Mouse (Mus musculus): ENCODE results near the gene Uba6.

Gene Uba6

DNA sequence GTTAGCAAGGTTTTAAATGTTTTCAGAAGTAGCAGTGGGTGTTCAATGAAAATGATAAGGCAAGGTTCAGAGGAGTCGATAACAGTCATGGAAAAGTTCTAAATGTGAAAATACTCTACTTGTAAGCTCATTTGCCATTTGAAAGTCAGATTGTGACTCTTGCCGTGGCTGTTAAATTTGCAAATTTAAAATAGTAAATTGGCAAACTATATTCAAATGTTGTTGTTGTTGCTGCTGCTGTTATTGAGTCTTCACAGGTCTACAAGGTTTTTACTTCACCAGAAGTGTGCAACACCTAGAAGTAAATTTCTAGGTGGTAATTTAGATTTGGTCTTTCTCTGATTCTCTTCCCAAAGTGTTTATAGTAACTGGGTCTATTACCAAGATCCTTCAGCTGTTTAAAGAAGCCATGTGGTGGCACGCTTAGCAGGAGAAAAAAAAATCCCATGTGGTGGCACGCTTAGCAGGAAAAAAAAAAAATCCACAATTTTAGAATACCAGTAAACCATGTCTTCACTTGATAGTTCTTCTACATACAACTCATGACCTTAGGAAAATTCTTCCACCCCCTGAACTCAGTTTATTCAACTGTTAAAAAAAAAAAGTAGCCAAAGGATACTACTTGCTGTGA, 99.7 kb downstream of the Uba6 start:
- DNase-seq (ENCODE audit: low spot score) = no peak

DNA sequence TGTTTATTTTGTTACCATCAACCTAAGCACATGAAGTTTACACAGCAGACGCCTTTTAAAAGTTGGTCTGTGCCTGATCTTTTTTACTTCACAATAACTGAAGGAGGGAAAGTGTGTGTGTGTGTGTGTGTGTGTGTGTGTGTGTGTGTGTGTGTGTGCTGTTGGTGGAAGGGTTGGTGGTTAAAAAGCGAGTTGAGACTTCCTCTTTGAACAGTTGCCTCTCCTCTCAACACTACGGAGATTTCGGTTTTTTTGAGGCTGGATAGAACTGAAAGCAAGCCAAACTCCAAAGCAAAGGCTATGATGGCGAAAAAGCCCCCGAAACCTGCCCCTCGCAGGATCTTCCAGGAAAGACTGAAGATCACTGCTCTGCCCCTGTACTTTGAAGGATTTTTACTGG, 101.1 kb downstream of the Uba6 start, which contains the start of gene Stap1:
Gene Stap1, plus strand, starts transcription at position 209 of the 400 bp plus-strand sequence.
- DNase-seq (ENCODE audit: low spot score) = no peak

- DNase-seq (ENCODE audit: low spot score) = no peak
These were observed 103.5 kb downstream of the Uba6 start for GRCm38 (mm10) chr5:86069121-86069520.

DNA sequence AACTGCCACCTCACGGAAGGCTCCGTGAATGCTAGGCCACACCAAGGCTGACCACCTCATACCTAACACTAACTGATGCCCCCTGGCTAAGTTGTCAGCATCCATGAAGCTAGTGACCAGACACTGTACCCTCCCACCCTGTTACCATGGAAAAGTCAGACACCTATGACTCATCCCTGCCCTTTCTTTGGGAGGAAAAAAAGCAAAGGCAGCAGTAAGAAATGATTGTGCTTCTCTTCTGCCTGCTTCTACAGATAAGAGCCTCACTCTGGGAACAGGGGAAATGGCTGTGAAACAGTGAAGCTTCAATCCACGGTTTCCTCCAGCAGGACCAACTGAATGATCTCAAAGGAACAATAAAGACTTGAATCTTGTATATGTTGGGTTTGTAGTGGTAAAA, 104.2 kb downstream of the Uba6 start:
- DNase-seq (ENCODE audit: low spot score) = peak; percentile 49

GRCm38 (mm10) chr5:86066551-86066929, 106.1 kb downstream of the Uba6 start:
- DNase-seq (ENCODE audit: low spot score) = peak; percentile 91

GRCm38 (mm10) chr5:86065876-86066550, 106.6 kb downstream of the Uba6 start:
- peak; percentile 58 for DNase-seq (ENCODE audit: low spot score)

DNA sequence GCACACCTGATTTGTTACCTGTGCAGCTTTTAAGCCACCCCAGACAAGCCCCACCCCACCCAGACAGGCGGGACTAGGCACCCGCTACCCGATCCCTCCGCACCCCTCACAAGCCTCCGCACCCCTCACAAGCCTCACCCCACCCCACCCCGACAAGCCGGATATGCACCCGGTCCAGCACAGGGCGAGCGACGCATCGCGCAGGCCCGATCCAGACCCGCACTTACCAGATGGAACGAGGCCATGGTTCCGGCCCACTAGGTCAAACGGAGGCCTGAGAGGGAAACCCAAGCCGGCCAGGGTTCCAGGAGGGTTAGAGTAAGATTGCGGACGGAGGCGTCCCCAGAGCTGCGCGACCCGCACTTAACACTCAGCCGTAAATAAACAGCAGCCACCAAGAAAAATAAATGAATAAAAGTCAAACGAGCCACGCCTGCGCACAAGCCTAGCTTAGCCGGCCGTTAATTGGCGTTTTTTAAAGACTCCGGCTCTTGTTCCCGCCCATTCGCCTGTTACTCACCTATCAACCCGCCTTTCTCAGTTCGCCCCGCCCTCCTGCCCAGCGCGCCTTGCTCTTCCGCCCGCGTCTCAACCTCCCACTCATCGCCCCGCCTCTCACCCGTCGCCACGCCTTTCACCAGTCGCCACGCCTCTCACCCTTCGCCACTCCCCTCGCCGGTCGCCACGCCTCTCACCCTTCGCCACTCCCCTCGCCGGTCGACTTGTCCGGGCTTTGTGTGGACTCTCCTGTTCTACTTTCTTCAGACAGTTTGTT, 107.3 kb downstream of the Uba6 start, which contains the start of gene Cenpc1:
Gene Cenpc1, minus strand, starts transcription at position 483 of the 775 bp plus-strand sequence.
- DNase-seq (ENCODE audit: low spot score) = peak; percentile 96

DNA sequence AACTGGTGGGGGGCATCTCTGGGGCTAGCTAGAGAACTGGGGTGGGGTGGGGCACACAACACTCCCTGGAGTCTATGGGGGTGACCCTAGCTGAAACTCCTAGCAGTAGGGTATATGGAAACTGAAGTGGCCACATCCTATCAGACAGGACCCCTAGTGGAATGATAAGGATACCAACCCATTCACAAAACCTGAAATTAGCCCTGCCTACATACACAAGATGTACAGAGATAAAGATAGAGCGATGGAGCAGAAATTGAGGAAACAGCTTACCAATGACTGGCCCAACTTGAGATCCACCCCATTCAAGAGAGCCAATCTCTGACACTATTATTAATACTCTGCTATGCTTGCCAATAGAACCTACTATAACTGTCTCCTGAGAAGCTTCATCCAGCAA, 109.1 kb downstream of the Uba6 start:
- DNase-seq (ENCODE audit: low spot score) = no peak
